Mouse (Mus musculus): ENCODE measurements at regions not wholly inside any gene's neighbourhood (a gene's known extent, or its start where the extent isn't known, plus 50 kb on each side); places are given as distances from the start of the nearest gene placed in this dataset.
"Not testable (repeated sequence)": the region's sequence is repeated elsewhere in the genome, so short reads cannot be mapped to it uniquely, and the experiment has no call there.

- DNase-seq, result no peak
Observed at GRCm38 (mm10) chr10:8136662-8137061, 180.6 kb upstream of the Tab2 start.

GRCm38 (mm10) chr10:8135272-8135671 is 179.2 kb upstream of the Tab2 start:
- DNase-seq, result no peak

GRCm38 (mm10) chr10:8134398-8134797 is 178.4 kb upstream of the Tab2 start:
- no peak for DNase-seq

- no peak for DNase-seq
Observed at GRCm38 (mm10) chr10:8133451-8133952, 177.5 kb upstream of the Tab2 start.

- DNase-seq, result no peak
Observed at GRCm38 (mm10) chr10:8132795-8133194, 176.8 kb upstream of the Tab2 start.

- DNase-seq, result no peak
Observed at GRCm38 (mm10) chr10:8130472-8131241, 174.6 kb upstream of the Tab2 start.

GRCm38 (mm10) chr10:8130057-8130456 is 174.0 kb upstream of the Tab2 start:
- no peak for DNase-seq

- DNase-seq, result no peak
Observed at GRCm38 (mm10) chr10:8124124-8124523, 168.1 kb upstream of the Tab2 start.

GRCm38 (mm10) chr10:8121895-8122294 is 165.9 kb upstream of the Tab2 start:
- no peak for DNase-seq

GRCm38 (mm10) chr10:8116821-8117220 is 160.8 kb upstream of the Tab2 start:
- DNase-seq, result no peak

- not testable (repeated sequence) for DNase-seq
Observed at GRCm38 (mm10) chr10:8114932-8115331, 158.9 kb upstream of the Tab2 start.

GRCm38 (mm10) chr10:8114530-8114929 is 158.5 kb upstream of the Tab2 start:
- DNase-seq, result no peak

GRCm38 (mm10) chr10:8100489-8100888 is 144.5 kb upstream of the Tab2 start:
- no peak for DNase-seq

GRCm38 (mm10) chr10:8095924-8096323 is 139.9 kb upstream of the Tab2 start:
- no peak for DNase-seq

GRCm38 (mm10) chr10:8095206-8095605 is 139.2 kb upstream of the Tab2 start:
- no peak for DNase-seq

GRCm38 (mm10) chr10:8091871-8092552 is 136.0 kb upstream of the Tab2 start:
- no peak for DNase-seq

GRCm38 (mm10) chr10:8089296-8089695 is 133.3 kb upstream of the Tab2 start:
- DNase-seq, result no peak

GRCm38 (mm10) chr10:8088737-8089136 is 132.7 kb upstream of the Tab2 start:
- no peak for DNase-seq

- DNase-seq, result no peak
Observed at GRCm38 (mm10) chr10:8088321-8088720, 132.3 kb upstream of the Tab2 start.

- no peak for DNase-seq
Observed at GRCm38 (mm10) chr10:8087106-8087505, 131.1 kb upstream of the Tab2 start.

GRCm38 (mm10) chr10:8086442-8086841 is 130.4 kb upstream of the Tab2 start:
- DNase-seq, result no peak

- DNase-seq, result no peak
Observed at GRCm38 (mm10) chr10:8077904-8078811, 122.1 kb upstream of the Tab2 start.

GRCm38 (mm10) chr10:8072463-8072862 is 116.4 kb upstream of the Tab2 start:
- DNase-seq, result no peak
